Mouse (Mus musculus) heart, embryonic 16.5 days (tissue): ENCODE measurements around the gene Astl. TPM values are rescaled to one million over a fixed set of nuclear protein-coding genes. Genes with fewer than 3 reads are reported as not detected.

Experiments
- ATAC-seq: fragments of 200-750 bp; cut with Nextera tagmentation; replicated peaks from 2 replicates; pipeline ENCODE4 v1.8.0; 2017; ENCODE audit warnings: moderate number of reproducible peaks; ENCODE audit not compliant: insufficient read depth, low FRiP score; ENCODE audit errors: extremely low read depth
- H3K27ac ChIP-seq: fragments of 300-500 bp; sonication (generic); 2 replicates; pipeline ENCODE4 v1.5.1; 2014; ENCODE audit warnings: mild to moderate bottlenecking, low read length, control low read depth, moderate library complexity
- H3K27me3 ChIP-seq: fragments of 300-500 bp; sonication (generic); 2 replicates; pipeline ENCODE4 v1.6.1; 2014; ENCODE audit warnings: low read length, mixed read lengths; ENCODE audit not compliant: control insufficient read depth, insufficient read depth
- H3K36me3 ChIP-seq: fragments of 300-500 bp; sonication (generic); 2 replicates; pipeline ENCODE4 v1.6.1; 2014; ENCODE audit not compliant: control insufficient read depth, insufficient read depth
- H3K4me1 ChIP-seq: fragments of 300-500 bp; sonication (generic); 2 replicates; pipeline ENCODE4 v1.6.1; 2014; ENCODE audit warnings: low read length, mixed read lengths; ENCODE audit not compliant: control insufficient read depth, insufficient read depth
- H3K4me2 ChIP-seq: fragments of 300-500 bp; sonication (generic); 2 replicates; pipeline ENCODE4 v1.6.1; 2014; ENCODE audit warnings: low read depth, mild to moderate bottlenecking, control low read depth, low read length
- H3K4me3 ChIP-seq: fragments of 300-500 bp; sonication (generic); 2 replicates; pipeline ENCODE4 v1.5.1; 2014; ENCODE audit warnings: mild to moderate bottlenecking, control low read depth, low read length
- H3K9ac ChIP-seq: fragments of 300-500 bp; sonication (generic); 2 replicates; pipeline ENCODE4 v1.6.1; 2014; ENCODE audit warnings: low read length, control low read depth
- H3K9me3 ChIP-seq: fragments of 300-500 bp; sonication (generic); replicated peaks from 2 replicates; pipeline ENCODE4 v1.6.1; 2016; ENCODE audit warnings: low read length; ENCODE audit not compliant: control insufficient read depth
- WGBS: fragments of 180-500 bp; shearing (Covaris S2); extraction: QIAGEN DNeasy Blood & Tissue Kit; methylation state at CpG from one replicate; pipeline ENCODE4 v1.1.7; 2014; 5-methylcytosine and 5-hydroxymethylcytosine counted together
- polyA plus RNA-seq: library from polyadenylated mRNA; unstranded; fragments of >200 nt; fragmentation: Nextera tagmentation; extraction: Ambion mirVana; gene quantifications from 2 replicates; pipeline ENCODE4 v1.2.1, GENCODE M21; 2015

Gene Astl
- polyA plus RNA-seq, 1 experiment from 2014 or later = not detected

GRCm38 (mm10) chr2:127307179-127307578 is 31.3 kb upstream of the Astl start:
- no peak overlapping the region for H3K4me3 ChIP-seq
- H3K9me3 ChIP-seq = no peaks in the 10 kb centered on the region
- H3K36me3 ChIP-seq = no peaks in the 10 kb centered on the region
- ATAC-seq = no peak
- no peak overlapping the region for H3K9ac ChIP-seq
- no peak overlapping the region for H3K4me2 ChIP-seq
- 32% methylated on average over 3 of the region's 3 CpGs for WGBS
- H3K27ac ChIP-seq = no peak overlapping the region
- no peaks in the 10 kb centered on the region for H3K27me3 ChIP-seq
- H3K4me1 ChIP-seq = no peaks in the 10 kb centered on the region

- Histone ChIP-seq H3K4me1 (no peaks in the 10 kb centered on the region), H3K27me3 (no peaks in the 10 kb centered on the region), H3K36me3 (no peaks in the 10 kb centered on the region), H3K4me3 (no peak overlapping the region), H3K27ac (no peak overlapping the region), H3K4me2 (no peak overlapping the region), H3K9me3 (no peaks in the 10 kb centered on the region), H3K9ac (no peak overlapping the region)
- ATAC-seq = no peak
- 95% methylated on average over 2 of the region's 2 CpGs for whole genome bisulfite sequencing
Observed at GRCm38 (mm10) chr2:127308660-127309059, 29.8 kb upstream of the Astl start.

GRCm38 (mm10) chr2:127310246-127310645 is 28.2 kb upstream of the Astl start:
- Histone ChIP-seq H3K4me1 (peaks cover 2% of the 10 kb centered on the region; the same call in 1 of the 2 replicates), H3K4me3 (no peak overlapping the region), H3K27me3 (no peaks in the 10 kb centered on the region), H3K27ac (no peak overlapping the region), H3K4me2 (no peak overlapping the region), H3K9me3 (no peaks in the 10 kb centered on the region), H3K36me3 (no peaks in the 10 kb centered on the region), H3K9ac (no peak overlapping the region)
- no peak for ATAC-seq
- WGBS = 21% methylated on average over 2 of the region's 2 CpGs

- 87% methylated on average over 7 of the region's 7 CpGs for WGBS
- ATAC-seq = no peak
- Histone ChIP-seq H3K36me3 (no peaks in the 10 kb centered on the region), H3K4me1 (peaks cover 2% of the 10 kb centered on the region; the same call in 1 of the 2 replicates), H3K9ac (no peak overlapping the region), H3K9me3 (no peaks in the 10 kb centered on the region), H3K27me3 (no peaks in the 10 kb centered on the region), H3K4me2 (no peak overlapping the region), H3K27ac (no peak overlapping the region), H3K4me3 (no peak overlapping the region)
Observed at GRCm38 (mm10) chr2:127310685-127311084, 27.8 kb upstream of the Astl start.

- no peaks in the 10 kb centered on the region for H3K36me3 ChIP-seq
- peaks cover 2% of the 10 kb centered on the region; the same call in 1 of the 2 replicates for H3K4me1 ChIP-seq
- no peak overlapping the region for H3K27ac ChIP-seq
- no peak overlapping the region for H3K4me3 ChIP-seq
- H3K27me3 ChIP-seq = no peaks in the 10 kb centered on the region
- H3K4me2 ChIP-seq = no peak overlapping the region
- ATAC-seq = no peak
- H3K9me3 ChIP-seq = no peaks in the 10 kb centered on the region
- no peak overlapping the region for H3K9ac ChIP-seq
- WGBS = 86% methylated on average over 1 of the region's 1 CpGs
Observed at GRCm38 (mm10) chr2:127311193-127311592, 27.2 kb upstream of the Astl start.

- ATAC-seq = no peak
- Histone ChIP-seq H3K27ac (no peak overlapping the region), H3K4me3 (no peak overlapping the region), H3K4me1 (peaks cover 2% of the 10 kb centered on the region; the same call in 1 of the 2 replicates), H3K27me3 (no peaks in the 10 kb centered on the region), H3K36me3 (no peaks in the 10 kb centered on the region), H3K9ac (no peak overlapping the region), H3K4me2 (no peak overlapping the region), H3K9me3 (no peaks in the 10 kb centered on the region)
- 89% methylated on average over 4 of the region's 4 CpGs for WGBS
Observed at GRCm38 (mm10) chr2:127312801-127313200, 25.6 kb upstream of the Astl start.

GRCm38 (mm10) chr2:127313878-127314277 is 24.6 kb upstream of the Astl start:
- Histone ChIP-seq H3K4me3 (no peak overlapping the region), H3K27ac (peak overlapping the region; percentile 81), H3K9ac (no peak overlapping the region), H3K4me1 (peaks cover 2% of the 10 kb centered on the region; the same call in 1 of the 2 replicates), H3K27me3 (no peaks in the 10 kb centered on the region), H3K9me3 (no peaks in the 10 kb centered on the region), H3K36me3 (no peaks in the 10 kb centered on the region), H3K4me2 (no peak overlapping the region)
- WGBS = 48% methylated on average over 4 of the region's 4 CpGs
- ATAC-seq = peak; percentile 61

GRCm38 (mm10) chr2:127314467-127315154 is 23.8 kb upstream of the Astl start:
- no peaks in the 10 kb centered on the region for H3K27me3 ChIP-seq
- peak overlapping the region; percentile 81 for H3K27ac ChIP-seq
- H3K4me1 ChIP-seq = peaks cover 2% of the 10 kb centered on the region; the same call in 1 of the 2 replicates
- H3K36me3 ChIP-seq = no peaks in the 10 kb centered on the region
- H3K9ac ChIP-seq = no peak overlapping the region
- H3K4me3 ChIP-seq = no peak overlapping the region
- H3K4me2 ChIP-seq = no peak overlapping the region
- WGBS = 40% methylated on average over 6 of the region's 6 CpGs
- no peaks in the 10 kb centered on the region for H3K9me3 ChIP-seq
- peak; percentile 82 for ATAC-seq

GRCm38 (mm10) chr2:127315155-127315470 is 23.3 kb upstream of the Astl start:
- ATAC-seq = no peak
- H3K4me3 ChIP-seq = no peak overlapping the region
- 89% methylated on average over 1 of the region's 1 CpGs for WGBS
- peaks cover 2% of the 10 kb centered on the region; the same call in 1 of the 2 replicates for H3K4me1 ChIP-seq
- H3K9ac ChIP-seq = no peak overlapping the region
- H3K27ac ChIP-seq = peak overlapping the region; percentile 81
- no peak overlapping the region for H3K4me2 ChIP-seq
- no peaks in the 10 kb centered on the region for H3K9me3 ChIP-seq
- no peaks in the 10 kb centered on the region for H3K27me3 ChIP-seq
- no peaks in the 10 kb centered on the region for H3K36me3 ChIP-seq
